Mouse (Mus musculus) lung, adult 2 months (tissue): ENCODE results near the gene Exosc2.

Source experiments
- CTCF ChIP-seq: fragments of 200-500 bp; IDR thresholded peaks from 2 replicates; pipeline ENCODE4 v1.5.1; 2011; ENCODE audit warnings: mild to moderate bottlenecking, low read length, control low read depth; ENCODE audit not compliant: insufficient read depth
- POLR2A ChIP-seq: fragments of 200-500 bp; IDR thresholded peaks from 2 replicates; pipeline ENCODE4 v1.6.1; 2011; ENCODE audit warnings: low read depth, mild to moderate bottlenecking, control low read depth, low read length, borderline replicate concordance; ENCODE audit errors: extremely low read depth

GRCm38 (mm10) chr2:31724730-31725490 is 54.4 kb downstream of the Exosc2 start:
- TF ChIP-seq POLR2A: no peak
- no peak for TF ChIP-seq CTCF
